Mouse (Mus musculus): Measurements from ENCODE around the gene Ngef. TPM values are rescaled to one million over a fixed set of nuclear protein-coding genes. Genes with fewer than 3 reads are reported as not detected.

The Ngef gene
- polyA plus RNA-seq, 1 experiment from 2014 or later: 0.31 TPM

GRCm38 (mm10) chr1:87600533-87600932, 26.9 kb upstream of the Ngef start:
- H3K36me3 ChIP-seq: no peaks in the 10 kb centered on the region
- H3K9me3 ChIP-seq: no peaks in the 10 kb centered on the region
- no peaks in the 10 kb centered on the region for H3K4me1 ChIP-seq
- H3K4me2 ChIP-seq: no peak overlapping the region
- no peaks in the 10 kb centered on the region for H3K27me3 ChIP-seq (replicated peaks)
- H3K4me3 ChIP-seq: no peak overlapping the region
- WGBS: 67% methylated on average over 7 of the region's 7 CpGs
- no peak overlapping the region for H3K27ac ChIP-seq (replicated peaks)
- no peak overlapping the region for H3K9ac ChIP-seq
- ATAC-seq (ENCODE audit: extremely low read depth, insufficient number of reproducible peaks, low FRiP score, low TSS enrichment): no peak

- H3K36me3 ChIP-seq: no peaks in the 10 kb centered on the region
- H3K4me1 ChIP-seq: peaks cover 8% of the 10 kb centered on the region; the same call in 1 of the 2 replicates
- no peak overlapping the region for H3K4me3 ChIP-seq
- no peak overlapping the region for H3K9ac ChIP-seq
- H3K27ac ChIP-seq (replicated peaks): no peak overlapping the region
- no peaks in the 10 kb centered on the region for H3K27me3 ChIP-seq (replicated peaks)
- no peak overlapping the region for H3K4me2 ChIP-seq
- no peaks in the 10 kb centered on the region for H3K9me3 ChIP-seq
- 86% methylated on average over 10 of the region's 10 CpGs for WGBS
- ATAC-seq (ENCODE audit: extremely low read depth, insufficient number of reproducible peaks, low FRiP score, low TSS enrichment): no peak
Measured at GRCm38 (mm10) chr1:87594671-87595070, 21.0 kb upstream of the Ngef start.

DNA sequence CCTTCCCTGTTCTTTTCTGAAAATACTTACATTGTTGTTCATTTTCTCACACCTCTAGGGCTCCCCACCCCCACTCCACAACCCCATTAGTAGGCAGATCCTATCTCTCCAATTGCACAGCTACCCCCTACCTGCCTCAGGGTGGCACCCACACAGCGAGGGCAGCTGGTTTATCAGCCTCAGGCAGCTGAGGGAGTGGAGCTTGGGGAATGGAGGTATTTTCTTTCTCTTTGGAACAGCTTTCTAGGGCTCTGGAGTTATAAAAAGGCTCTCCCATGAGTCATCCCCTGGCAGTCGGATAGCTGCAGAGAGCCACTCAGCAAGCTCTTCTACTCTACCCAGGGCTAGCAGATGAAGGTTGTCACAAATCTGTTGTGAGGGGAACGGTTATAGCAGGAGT, 20.6 kb upstream of the Ngef start:
- H3K4me1 ChIP-seq: peaks cover 8% of the 10 kb centered on the region; the same call in 1 of the 2 replicates
- H3K4me3 ChIP-seq: no peak overlapping the region
- no peak for ATAC-seq (ENCODE audit: extremely low read depth, insufficient number of reproducible peaks, low FRiP score, low TSS enrichment)
- H3K27me3 ChIP-seq (replicated peaks): no peaks in the 10 kb centered on the region
- H3K4me2 ChIP-seq: no peak overlapping the region
- no peak overlapping the region for H3K27ac ChIP-seq (replicated peaks)
- no peaks in the 10 kb centered on the region for H3K36me3 ChIP-seq
- WGBS: 32% methylated on average over 3 of the region's 3 CpGs
- no peak overlapping the region for H3K9ac ChIP-seq
- H3K9me3 ChIP-seq: no peaks in the 10 kb centered on the region

GRCm38 (mm10) chr1:87589980-87590379, 16.3 kb upstream of the Ngef start:
- H3K9me3 ChIP-seq: no peaks in the 10 kb centered on the region
- no peaks in the 10 kb centered on the region for H3K27me3 ChIP-seq (replicated peaks)
- no peaks in the 10 kb centered on the region for H3K36me3 ChIP-seq
- peaks cover 8% of the 10 kb centered on the region; the same call in 1 of the 2 replicates for H3K4me1 ChIP-seq
- WGBS: 80% methylated on average over 8 of the region's 8 CpGs
- no peak overlapping the region for H3K4me2 ChIP-seq
- no peak for ATAC-seq (ENCODE audit: extremely low read depth, insufficient number of reproducible peaks, low FRiP score, low TSS enrichment)
- no peak overlapping the region for H3K4me3 ChIP-seq
- no peak overlapping the region for H3K27ac ChIP-seq (replicated peaks)
- no peak overlapping the region for H3K9ac ChIP-seq

- H3K27ac ChIP-seq (replicated peaks): no peak overlapping the region
- H3K36me3 ChIP-seq: no peaks in the 10 kb centered on the region
- H3K4me3 ChIP-seq: no peak overlapping the region
- H3K9ac ChIP-seq: no peak overlapping the region
- WGBS: 77% methylated on average over 7 of the region's 7 CpGs
- no peaks in the 10 kb centered on the region for H3K9me3 ChIP-seq
- no peak for ATAC-seq (ENCODE audit: extremely low read depth, insufficient number of reproducible peaks, low FRiP score, low TSS enrichment)
- H3K27me3 ChIP-seq (replicated peaks): no peaks in the 10 kb centered on the region
- peaks cover 1% of the 10 kb centered on the region; the same call in 1 of the 2 replicates for H3K4me1 ChIP-seq
- H3K4me2 ChIP-seq: no peak overlapping the region
Measured at GRCm38 (mm10) chr1:87589162-87589561, 15.5 kb upstream of the Ngef start.

DNA sequence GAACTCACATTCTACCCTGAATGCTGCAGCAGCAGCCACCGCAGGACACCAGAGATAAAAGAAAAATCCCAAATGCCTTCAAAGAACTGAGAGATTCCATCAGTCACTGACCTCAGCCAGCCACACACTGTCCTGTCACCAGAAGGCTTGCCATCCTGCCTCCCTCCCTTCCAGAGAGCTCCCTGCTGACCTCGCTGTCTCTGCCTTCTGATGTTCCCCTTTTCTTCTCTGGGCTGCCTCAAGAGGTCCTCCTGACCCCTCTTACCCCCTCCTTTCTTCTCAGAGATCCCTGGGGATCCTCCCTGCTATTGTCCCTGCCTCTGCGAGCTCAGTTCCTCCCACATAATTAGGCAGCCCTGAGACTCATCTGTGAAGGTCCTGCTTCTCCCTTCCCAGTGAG, 7.2 kb upstream of the Ngef start:
- 22% methylated on average over 3 of the region's 3 CpGs for WGBS
- no peak for ATAC-seq (ENCODE audit: extremely low read depth, insufficient number of reproducible peaks, low FRiP score, low TSS enrichment)
- Histone ChIP-seq H3K36me3 (no peaks in the 10 kb centered on the region), H3K9me3 (no peaks in the 10 kb centered on the region), H3K27ac (replicated peaks) (no peak overlapping the region), H3K9ac (no peak overlapping the region), H3K4me1 (peaks cover 4% of the 10 kb centered on the region), H3K27me3 (replicated peaks) (no peaks in the 10 kb centered on the region), H3K4me3 (no peak overlapping the region), H3K4me2 (no peak overlapping the region)

- no peaks in the 10 kb centered on the region for H3K36me3 ChIP-seq
- H3K4me1 ChIP-seq: peaks cover 12% of the 10 kb centered on the region
- no peak overlapping the region for H3K4me3 ChIP-seq
- no peaks in the 10 kb centered on the region for H3K9me3 ChIP-seq
- ATAC-seq (ENCODE audit: extremely low read depth, insufficient number of reproducible peaks, low FRiP score, low TSS enrichment): no peak
- no peak overlapping the region for H3K27ac ChIP-seq (replicated peaks)
- H3K9ac ChIP-seq: no peak overlapping the region
- H3K27me3 ChIP-seq (replicated peaks): no peaks in the 10 kb centered on the region
- WGBS: 88% methylated on average over 6 of the region's 6 CpGs
- no peak overlapping the region for H3K4me2 ChIP-seq
Measured at GRCm38 (mm10) chr1:87578965-87579364, 5.3 kb upstream of the Ngef start.

DNA sequence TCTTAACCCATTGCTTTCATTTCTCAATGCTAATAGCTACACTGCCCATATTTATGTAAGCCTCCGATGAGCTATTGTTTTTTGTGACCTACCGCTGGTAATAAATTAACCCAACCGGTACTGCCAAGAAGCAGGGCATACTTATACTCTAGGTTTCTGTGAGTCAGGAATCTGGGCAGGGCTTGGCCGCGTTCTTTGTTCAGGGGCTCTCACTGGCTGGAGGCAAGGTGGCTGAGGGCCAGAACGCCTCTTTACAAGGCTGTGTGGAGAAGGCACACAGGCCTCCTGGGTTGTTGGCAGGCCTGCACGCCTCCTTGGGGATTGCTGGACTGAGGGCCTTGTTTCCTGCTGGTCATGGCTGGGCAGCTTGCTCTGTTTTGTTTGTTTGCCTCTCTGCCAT, 1.1 kb upstream of the Ngef start:
- Histone ChIP-seq H3K4me1 (peaks cover 8% of the 10 kb centered on the region), H3K4me2 (no peak overlapping the region)
- 69% methylated on average over 7 of the region's 7 CpGs for WGBS

DNA sequence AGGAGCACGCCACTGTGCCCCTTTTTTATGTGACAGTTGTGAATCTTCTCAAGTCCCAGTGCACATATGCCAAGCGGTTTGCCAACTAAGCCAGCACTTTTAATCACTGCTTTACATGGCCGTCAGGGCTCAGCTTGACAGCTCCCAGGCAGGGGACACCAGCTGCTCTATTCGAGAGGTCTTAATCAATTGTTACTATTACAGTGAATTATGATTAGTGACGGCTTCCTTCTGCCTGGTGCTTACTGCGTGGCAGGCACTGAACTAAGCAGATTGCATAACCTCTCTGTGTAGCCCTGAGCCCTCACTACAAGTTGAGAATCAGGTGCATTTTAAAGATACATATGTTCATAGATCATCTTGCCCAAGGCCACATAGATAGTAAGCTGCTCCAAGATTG, 683 bp upstream of the Ngef start:
- H3K27ac ChIP-seq (replicated peaks): no peak overlapping the region
- 70% methylated on average over 6 of the region's 6 CpGs for WGBS

More for the DNA sequence above, 1.1 kb upstream of the Ngef start:
- no peaks in the 10 kb centered on the region for H3K36me3 ChIP-seq
- no peak overlapping the region for H3K9ac ChIP-seq
- ATAC-seq (ENCODE audit: extremely low read depth, insufficient number of reproducible peaks, low FRiP score, low TSS enrichment): no peak
- no peak overlapping the region for H3K27ac ChIP-seq (replicated peaks)
- H3K27me3 ChIP-seq (replicated peaks): no peaks in the 10 kb centered on the region
- H3K4me3 ChIP-seq: no peak overlapping the region
- H3K9me3 ChIP-seq: no peaks in the 10 kb centered on the region

GRCm38 (mm10) chr1:87573261-87573660, 409 bp downstream of the Ngef start:
- 61% methylated on average over 5 of the region's 5 CpGs for WGBS
- no peak for ATAC-seq (ENCODE audit: extremely low read depth, insufficient number of reproducible peaks, low FRiP score, low TSS enrichment)
- Histone ChIP-seq H3K9me3 (no peaks in the 10 kb centered on the region), H3K4me2 (no peak overlapping the region), H3K9ac (no peak overlapping the region), H3K27me3 (replicated peaks) (no peaks in the 10 kb centered on the region), H3K36me3 (no peaks in the 10 kb centered on the region), H3K27ac (replicated peaks) (no peak overlapping the region), H3K4me1 (peaks cover 8% of the 10 kb centered on the region), H3K4me3 (no peak overlapping the region)

More for the DNA sequence above, 683 bp upstream of the Ngef start:
- H3K27me3 ChIP-seq (replicated peaks): no peaks in the 10 kb centered on the region
- no peak overlapping the region for H3K4me2 ChIP-seq
- peaks cover 8% of the 10 kb centered on the region for H3K4me1 ChIP-seq
- no peak overlapping the region for H3K4me3 ChIP-seq
- H3K36me3 ChIP-seq: no peaks in the 10 kb centered on the region
- ATAC-seq (ENCODE audit: extremely low read depth, insufficient number of reproducible peaks, low FRiP score, low TSS enrichment): no peak
- no peaks in the 10 kb centered on the region for H3K9me3 ChIP-seq
- no peak overlapping the region for H3K9ac ChIP-seq

GRCm38 (mm10) chr1:87568398-87568797, 5.3 kb downstream of the Ngef start:
- peaks cover 28% of the 10 kb centered on the region for H3K27me3 ChIP-seq (replicated peaks)
- no peaks in the 10 kb centered on the region for H3K9me3 ChIP-seq
- no peaks in the 10 kb centered on the region for H3K4me1 ChIP-seq
- no peak overlapping the region for H3K27ac ChIP-seq (replicated peaks)
- no peak overlapping the region for H3K4me2 ChIP-seq
- no peak for ATAC-seq (ENCODE audit: extremely low read depth, insufficient number of reproducible peaks, low FRiP score, low TSS enrichment)
- H3K9ac ChIP-seq: no peak overlapping the region
- no peaks in the 10 kb centered on the region for H3K36me3 ChIP-seq
- no peak overlapping the region for H3K4me3 ChIP-seq
- WGBS: 32% methylated on average over 6 of the region's 6 CpGs

GRCm38 (mm10) chr1:87565760-87566159, 7.9 kb downstream of the Ngef start:
- no peak for ATAC-seq (ENCODE audit: extremely low read depth, insufficient number of reproducible peaks, low FRiP score, low TSS enrichment)
- WGBS: 63% methylated on average over 4 of the region's 8 CpGs

More at GRCm38 (mm10) chr1:87565760-87566159, 7.9 kb downstream of the Ngef start:
- peaks cover 32% of the 10 kb centered on the region for H3K27me3 ChIP-seq (replicated peaks)
- no peak overlapping the region for H3K27ac ChIP-seq (replicated peaks)
- H3K36me3 ChIP-seq: no peaks in the 10 kb centered on the region
- H3K4me2 ChIP-seq: no peak overlapping the region
- no peak overlapping the region for H3K4me3 ChIP-seq
- H3K4me1 ChIP-seq: no peaks in the 10 kb centered on the region
- no peak overlapping the region for H3K9ac ChIP-seq
- H3K9me3 ChIP-seq: no peaks in the 10 kb centered on the region
